Mouse (Mus musculus) testis, postnatal 14 days (tissue): ENCODE results near the gene C1qtnf6.

ENCODE experiments used
- DNase-seq: peaks from one replicate; pipeline ENCODE4 v3.0.0; 2021; ENCODE audit warnings: low spot score

Gene C1qtnf6

GRCm38 (mm10) chr15:78530671-78531450 is at the start of gene C1qtnf6:
TSS of gene C1qtnf6 (minus strand) at chr15:78531416.
- DNase-seq, result peak; percentile 85

- no peak for DNase-seq
These were observed 45.1 kb upstream of the C1qtnf6 start for GRCm38 (mm10) chr15:78576284-78576810.

GRCm38 (mm10) chr15:78572658-78573397 is 41.6 kb upstream of the C1qtnf6 start, which contains the start of gene Rac2:
TSS of gene Rac2 (minus strand) at chr15:78572783.
- DNase-seq, result no peak

- DNase-seq, result no peak
These were observed 41.0 kb upstream of the C1qtnf6 start for GRCm38 (mm10) chr15:78572270-78572600.

GRCm38 (mm10) chr15:78571554-78572269 is 40.5 kb upstream of the C1qtnf6 start:
- no peak for DNase-seq

- no peak for DNase-seq
These were observed 39.0 kb upstream of the C1qtnf6 start for GRCm38 (mm10) chr15:78570170-78570569.

GRCm38 (mm10) chr15:78567608-78568120 is 36.4 kb upstream of the C1qtnf6 start:
- no peak for DNase-seq

GRCm38 (mm10) chr15:78564764-78565435 is 33.7 kb upstream of the C1qtnf6 start:
- DNase-seq, result no peak

- DNase-seq, result no peak
These were observed 32.7 kb upstream of the C1qtnf6 start for GRCm38 (mm10) chr15:78563937-78564336.

- DNase-seq, result no peak
These were observed 32.1 kb upstream of the C1qtnf6 start for GRCm38 (mm10) chr15:78563344-78563743.

GRCm38 (mm10) chr15:78559141-78559979 is 28.1 kb upstream of the C1qtnf6 start:
- no peak for DNase-seq

GRCm38 (mm10) chr15:78557693-78558535 is 26.7 kb upstream of the C1qtnf6 start:
- DNase-seq, result no peak

GRCm38 (mm10) chr15:78554545-78555313 is 23.5 kb upstream of the C1qtnf6 start:
- DNase-seq, result peak; percentile 44

- DNase-seq, result no peak
These were observed 18.0 kb upstream of the C1qtnf6 start for GRCm38 (mm10) chr15:78549189-78549734.

- DNase-seq, result no peak
These were observed 17.5 kb upstream of the C1qtnf6 start for GRCm38 (mm10) chr15:78548711-78549110.

- no peak for DNase-seq
These were observed 17.1 kb upstream of the C1qtnf6 start for GRCm38 (mm10) chr15:78548336-78548665.

GRCm38 (mm10) chr15:78547415-78548335 is 16.5 kb upstream of the C1qtnf6 start:
- DNase-seq, result no peak

GRCm38 (mm10) chr15:78546060-78546459 is 14.8 kb upstream of the C1qtnf6 start:
- no peak for DNase-seq
